Mouse (Mus musculus) monocyte, adult 5-6 weeks (primary cell): ENCODE measurements around the gene Swap70. TPM values are rescaled to one million over a fixed set of nuclear protein-coding genes. Genes with fewer than 3 reads are reported as not detected.

Experiments used
- ATAC-seq: fragments of 153-309, 156-312 bp; replicated peaks from 2 replicates; pipeline ENCODE4 v1.8.0; 2017; ENCODE audit warnings: mild to moderate bottlenecking; ENCODE audit not compliant: low TSS enrichment, insufficient number of reproducible peaks, severe bottlenecking, poor library complexity, low FRiP score
- total RNA-seq: library from RNA; stranded (forward); fragments of 200-1000, 200-491, 200-594 nt; gene quantifications from 3 replicates; pipeline ENCODE4 v1.2.3, GENCODE M21; 2017

The Swap70 gene
- total RNA-seq, 1 experiment from 2014 or later = 118 TPM

GRCm38 (mm10) chr7:110325381-110326110 is 104.0 kb downstream of the Swap70 start:
- ATAC-seq = no peak

Other genes with a start within 250 kb of the Swap70 start
- gene Tmem41b, start 234.8 kb upstream of the Swap70 start, total RNA-seq = 27.4 to 52.0 TPM (median 38.2 TPM) in 3 replicates
- 130 to 147 TPM (median 136 TPM) in 3 replicates for gene Ipo7, start 203.4 kb upstream of the Swap70 start, total RNA-seq
- 27.5 to 63.8 TPM (median 40.2 TPM) in 3 replicates for gene Zfp143, start 160.5 kb upstream of the Swap70 start, total RNA-seq
- gene Wee1, start 99.7 kb upstream of the Swap70 start, total RNA-seq = 1.2 to 2.8 TPM (median 2.2 TPM) in 3 replicates